Mouse (Mus musculus) layer of hippocampus, adult 9-10 months (tissue): ENCODE data around the gene Lrrc8c.
"Not testable (repeated sequence)": the region's sequence is repeated elsewhere in the genome, so short reads cannot be mapped to it uniquely, and the experiment has no call there.

Source experiments
- DNase-seq: peaks from one replicate; pipeline ENCODE4 v3.0.0; 2022; ENCODE audit warnings: low spot score

Gene Lrrc8c

GRCm38 (mm10) chr5:105602585-105602984 is 83.4 kb downstream of the Lrrc8c start:
- no peak for DNase-seq

- no peak for DNase-seq
Measured at GRCm38 (mm10) chr5:105605736-105606135, 86.5 kb downstream of the Lrrc8c start.

- no peak for DNase-seq
Measured at GRCm38 (mm10) chr5:105609683-105610082, 90.5 kb downstream of the Lrrc8c start.

- no peak for DNase-seq
Measured at GRCm38 (mm10) chr5:105613002-105613401, 93.8 kb downstream of the Lrrc8c start.

GRCm38 (mm10) chr5:105614000-105614399 is 94.8 kb downstream of the Lrrc8c start:
- DNase-seq, result no peak

- DNase-seq, result no peak
Measured at GRCm38 (mm10) chr5:105614682-105615434, 95.7 kb downstream of the Lrrc8c start.

GRCm38 (mm10) chr5:105615871-105616454 is 96.8 kb downstream of the Lrrc8c start:
- no peak for DNase-seq

GRCm38 (mm10) chr5:105616538-105616937 is 97.3 kb downstream of the Lrrc8c start:
- DNase-seq, result no peak

GRCm38 (mm10) chr5:105618510-105618909 is 99.3 kb downstream of the Lrrc8c start:
- DNase-seq, result no peak

GRCm38 (mm10) chr5:105619666-105620065 is 100.5 kb downstream of the Lrrc8c start:
- DNase-seq, result no peak

- DNase-seq, result peak; percentile 31
Measured at GRCm38 (mm10) chr5:105620505-105621116, 101.4 kb downstream of the Lrrc8c start.

- no peak for DNase-seq
Measured at GRCm38 (mm10) chr5:105623074-105623713, 104.0 kb downstream of the Lrrc8c start.

GRCm38 (mm10) chr5:105624257-105624656 is 105.1 kb downstream of the Lrrc8c start:
- DNase-seq, result no peak

- DNase-seq, result no peak
Measured at GRCm38 (mm10) chr5:105625504-105626150, 106.4 kb downstream of the Lrrc8c start.

- DNase-seq, result no peak
Measured at GRCm38 (mm10) chr5:105626355-105626754, 107.2 kb downstream of the Lrrc8c start.

GRCm38 (mm10) chr5:105627093-105627492 is 107.9 kb downstream of the Lrrc8c start:
- DNase-seq, result no peak

GRCm38 (mm10) chr5:105629955-105630354 is 110.8 kb downstream of the Lrrc8c start:
- DNase-seq, result no peak

- DNase-seq, result no peak
Measured at GRCm38 (mm10) chr5:105632066-105632465, 112.9 kb downstream of the Lrrc8c start.

GRCm38 (mm10) chr5:105635576-105635975 is 116.4 kb downstream of the Lrrc8c start:
- no peak for DNase-seq

- no peak for DNase-seq
Measured at GRCm38 (mm10) chr5:105636484-105637191, 117.5 kb downstream of the Lrrc8c start.

- DNase-seq, result not testable (repeated sequence)
Measured at GRCm38 (mm10) chr5:105638266-105638665, 119.1 kb downstream of the Lrrc8c start.

- DNase-seq, result no peak
Measured at GRCm38 (mm10) chr5:105638916-105639315, 119.7 kb downstream of the Lrrc8c start.
